Mouse (Mus musculus): ENCODE measurements around the gene Clptm1.
"Not testable (repeated sequence)": the region's sequence is repeated elsewhere in the genome, so short reads cannot be mapped to it uniquely, and the experiment has no call there.

Clptm1 gene

DNA sequence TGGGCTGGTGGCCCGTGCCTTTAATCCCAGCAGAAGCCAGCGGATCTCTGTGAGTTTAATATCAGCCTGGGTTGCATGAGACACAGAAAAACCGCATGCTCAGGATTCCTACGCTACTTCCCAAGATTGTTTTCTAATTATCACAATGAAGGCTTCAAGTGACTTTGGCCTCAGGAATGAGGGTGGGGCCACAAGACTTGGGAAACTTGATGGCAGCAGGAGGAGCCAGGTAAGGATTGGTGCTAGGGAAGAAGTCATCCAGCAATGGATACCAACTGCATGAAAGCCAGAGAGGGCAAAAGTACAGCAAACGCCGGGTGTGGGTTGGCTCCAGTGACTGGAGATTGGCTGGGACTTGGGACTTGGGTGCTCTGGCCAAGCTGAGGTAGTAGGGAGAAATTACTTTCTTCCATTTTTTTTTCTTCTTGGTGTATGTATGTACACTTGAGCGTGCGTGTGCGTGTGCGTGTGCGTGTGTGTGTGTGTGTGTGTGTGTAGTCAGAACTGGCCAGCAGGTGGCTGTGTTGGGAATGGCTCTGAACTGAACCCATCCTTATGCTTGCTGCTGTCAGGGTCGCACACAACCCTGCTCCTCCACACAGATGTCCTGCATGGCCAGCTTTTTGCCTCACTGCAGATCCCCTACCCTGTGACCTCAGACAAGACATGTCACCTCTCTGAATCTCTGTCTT, 55.0 kb downstream of the Clptm1 start:
- in situ Hi-C loops (cut with MboI, MseI), result no loop called here

DNA sequence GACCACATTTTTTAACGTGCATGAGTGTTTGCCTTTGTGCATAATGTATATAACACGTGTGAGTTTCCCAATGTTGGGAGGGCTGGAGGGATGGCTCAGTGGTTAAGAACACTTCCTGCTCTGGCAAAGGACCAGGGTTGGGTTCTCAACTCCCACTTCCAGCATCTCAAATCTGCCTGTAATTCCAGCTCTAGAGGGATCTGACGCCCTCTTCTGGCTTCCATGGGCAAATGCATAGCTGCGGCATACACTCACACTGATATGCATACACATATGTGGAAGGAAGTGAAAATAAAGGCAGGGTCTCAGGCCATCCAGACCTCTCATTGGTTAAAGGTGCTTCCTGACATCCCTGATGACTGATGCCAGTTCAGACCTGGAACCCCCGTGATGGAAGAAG, 57.5 kb downstream of the Clptm1 start:
- in situ Hi-C loops (cut with MboI, MseI), result no loop called here

DNA sequence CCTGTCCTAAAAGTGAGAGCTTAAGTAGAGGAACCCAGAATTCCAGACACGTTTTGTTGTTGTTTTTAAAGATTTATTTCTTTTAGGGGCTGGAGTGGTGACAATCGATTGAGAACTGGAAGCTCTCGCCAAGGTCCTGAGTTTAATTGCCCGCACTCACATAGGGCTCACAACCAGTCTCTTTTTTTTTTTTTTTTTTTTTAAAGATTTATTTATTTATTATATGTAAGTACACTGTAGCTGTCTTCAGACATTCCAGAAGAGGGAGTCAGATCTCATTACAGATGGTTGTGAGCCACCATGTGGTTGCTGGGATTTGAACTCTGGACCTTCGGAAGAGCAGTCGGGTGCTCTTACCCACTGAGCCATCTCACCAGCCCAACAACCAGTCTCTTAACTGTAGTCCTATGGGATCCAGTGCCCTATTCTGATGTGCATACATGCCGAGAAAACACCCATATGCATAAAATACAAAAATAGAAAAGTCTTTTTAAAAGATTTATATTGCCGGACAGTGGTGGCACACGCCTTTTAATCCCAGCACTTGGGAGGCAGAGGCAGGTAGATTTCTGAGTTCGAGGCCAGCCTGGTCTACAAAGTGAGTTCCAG, 60.1 kb downstream of the Clptm1 start:
- in situ Hi-C loops (cut with MboI, MseI), result not testable (repeated sequence)

DNA sequence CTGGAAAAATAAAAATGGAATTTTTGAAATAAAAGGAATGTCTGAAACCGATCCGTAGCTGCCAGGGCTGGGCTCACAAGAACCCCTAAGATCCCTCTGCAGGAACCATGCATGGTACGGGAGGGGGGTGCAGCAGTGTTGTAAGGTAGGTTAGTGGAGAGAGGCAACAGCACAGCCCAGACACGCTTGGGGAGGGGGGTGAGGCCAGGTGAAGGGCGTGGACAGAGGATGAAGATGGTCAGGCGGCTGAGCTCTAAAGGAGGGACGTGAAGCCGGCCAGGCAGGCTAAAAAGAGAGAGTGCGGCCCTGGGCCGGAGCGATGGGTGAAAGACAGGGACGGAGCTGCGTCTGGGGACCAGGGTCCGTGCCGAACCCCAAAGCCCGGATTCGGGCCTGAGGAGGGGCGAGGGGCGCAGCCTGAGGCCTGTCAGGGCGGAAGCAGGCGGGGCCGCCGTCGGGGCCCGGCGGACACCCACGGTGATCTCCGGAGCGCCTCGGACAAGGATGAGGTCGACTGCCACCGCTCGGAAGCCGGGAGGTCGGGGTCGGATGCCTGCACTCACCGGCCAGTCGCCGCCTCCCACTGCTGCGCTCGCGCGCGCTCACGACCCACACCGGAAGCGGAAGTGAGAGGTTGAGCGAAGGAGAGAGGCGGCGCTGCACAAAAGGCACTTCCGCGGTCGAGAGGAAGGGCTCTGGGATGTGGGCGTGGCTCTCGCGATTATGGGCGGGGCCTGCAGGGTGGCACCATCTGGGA, 60.8 kb downstream of the Clptm1 start, which contains the start of gene Clasrp:
Gene Clasrp, minus strand, starts transcription at position 638 of the 757 bp plus-strand sequence.
- in situ Hi-C loops (cut with MboI, MseI), result no loop called here

DNA sequence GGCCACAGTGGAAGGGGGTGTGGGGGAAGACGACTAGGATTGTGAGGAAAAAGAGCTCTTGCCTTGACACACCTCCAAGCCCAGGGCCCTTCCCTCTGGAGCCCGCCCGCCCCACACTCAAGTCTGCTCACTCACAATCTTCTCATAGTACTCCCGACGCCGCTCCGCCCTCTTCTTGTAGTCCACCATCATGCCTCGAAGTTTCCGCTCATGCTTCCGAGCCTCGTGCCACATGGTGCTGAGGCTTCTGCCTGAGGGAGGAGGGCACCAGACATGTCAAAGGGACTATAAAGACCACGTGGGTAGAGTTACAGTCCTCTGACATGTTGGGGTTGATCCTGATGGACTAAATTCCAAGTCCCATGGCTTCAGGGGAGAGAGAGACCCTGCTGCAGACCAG, 61.8 kb downstream of the Clptm1 start:
- in situ Hi-C loops (cut with MboI, MseI), result no loop called here

DNA sequence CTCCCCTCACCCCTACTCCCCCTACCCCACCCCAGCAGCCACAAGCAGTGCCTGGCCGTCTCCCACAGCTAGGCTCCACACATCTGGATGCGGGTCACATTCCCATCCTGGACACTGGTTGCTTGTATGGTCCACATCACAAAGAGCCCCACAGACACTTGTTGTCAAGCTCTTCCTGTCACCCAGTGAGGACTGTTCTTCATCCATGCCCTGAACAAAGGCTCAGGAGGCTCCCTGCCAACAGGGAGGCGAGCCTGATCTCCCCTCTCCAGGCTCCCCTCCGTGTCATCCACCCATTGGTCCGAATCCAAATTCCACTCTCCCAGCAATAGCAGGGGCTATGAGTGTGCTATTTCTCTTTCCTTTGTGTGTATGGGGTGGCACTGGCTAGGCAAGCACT, 64.3 kb downstream of the Clptm1 start:
- in situ Hi-C loops (cut with MboI, MseI), result no loop called here

DNA sequence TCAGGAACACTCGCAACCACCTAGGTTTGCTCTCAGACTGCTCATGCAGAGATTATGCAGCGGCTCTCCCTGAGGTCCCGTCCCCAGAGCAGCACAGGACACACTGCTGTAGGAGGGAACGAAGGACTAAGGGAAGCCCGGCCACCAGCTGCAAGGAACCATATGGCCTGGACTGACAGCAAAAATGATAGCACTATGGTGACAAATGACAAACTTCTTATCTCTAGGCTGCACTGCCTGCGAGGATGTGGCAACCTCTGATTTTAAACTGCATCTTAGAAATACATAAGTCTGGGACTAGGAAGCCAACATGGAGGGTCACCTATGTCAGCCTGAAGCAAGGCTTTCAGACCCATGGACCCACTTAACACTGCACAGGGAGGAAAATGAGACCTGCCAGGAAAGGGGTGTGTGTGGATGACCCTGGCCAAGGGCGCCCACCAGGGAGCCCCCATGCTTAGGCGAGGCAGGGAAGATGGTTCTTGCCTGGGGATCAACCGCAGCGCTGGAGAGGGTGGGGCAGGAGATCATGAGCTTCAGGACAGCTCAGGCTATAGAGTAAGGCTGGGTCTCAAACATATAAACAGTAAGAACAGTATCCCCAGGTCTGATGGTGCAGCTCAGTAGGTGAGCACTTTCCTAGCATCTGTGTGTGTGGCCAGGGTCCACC, 71.6 kb downstream of the Clptm1 start:
- in situ Hi-C loops (cut with MboI, MseI), result no loop called here

DNA sequence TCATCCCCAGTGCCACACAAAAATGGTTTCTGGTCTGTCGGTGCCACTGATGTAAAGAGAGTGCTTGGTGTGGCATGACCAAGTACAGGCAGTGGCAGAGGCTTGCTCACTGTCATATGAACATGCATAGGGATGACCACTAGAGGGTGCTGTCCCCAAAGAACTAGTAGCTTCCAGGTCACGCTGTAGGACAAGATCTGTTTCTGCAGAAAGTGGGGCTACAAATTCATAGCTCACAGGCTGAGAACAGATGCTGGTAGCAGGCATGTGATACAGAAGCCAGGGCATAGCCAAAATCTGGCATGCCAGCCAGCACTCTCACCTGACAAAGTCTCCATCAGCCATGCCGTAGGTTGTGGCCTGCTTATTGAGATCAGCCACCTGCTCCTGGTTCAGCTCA, 74.9 kb downstream of the Clptm1 start:
- in situ Hi-C loops (cut with MboI, MseI), result no loop called here

DNA sequence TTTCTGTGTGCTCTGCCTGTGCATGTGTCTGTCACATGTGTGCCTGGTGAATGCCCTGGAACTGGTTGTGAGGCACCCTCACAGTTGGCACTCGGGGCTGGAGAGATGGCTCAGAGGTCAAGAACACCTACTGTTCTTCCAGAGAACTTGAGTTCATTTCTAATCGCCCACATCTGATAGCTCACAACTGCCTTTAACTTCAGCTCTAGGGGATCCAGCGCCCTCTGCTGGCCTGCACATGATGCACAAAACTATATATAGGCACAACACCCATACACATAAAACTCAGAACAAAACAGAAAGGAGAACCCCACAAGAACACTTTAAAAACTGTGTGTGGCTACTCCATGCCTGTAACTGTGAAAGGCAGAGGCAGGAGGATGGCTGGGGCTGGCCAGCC, 75.6 kb downstream of the Clptm1 start:
- in situ Hi-C loops (cut with MboI, MseI), result no loop called here

DNA sequence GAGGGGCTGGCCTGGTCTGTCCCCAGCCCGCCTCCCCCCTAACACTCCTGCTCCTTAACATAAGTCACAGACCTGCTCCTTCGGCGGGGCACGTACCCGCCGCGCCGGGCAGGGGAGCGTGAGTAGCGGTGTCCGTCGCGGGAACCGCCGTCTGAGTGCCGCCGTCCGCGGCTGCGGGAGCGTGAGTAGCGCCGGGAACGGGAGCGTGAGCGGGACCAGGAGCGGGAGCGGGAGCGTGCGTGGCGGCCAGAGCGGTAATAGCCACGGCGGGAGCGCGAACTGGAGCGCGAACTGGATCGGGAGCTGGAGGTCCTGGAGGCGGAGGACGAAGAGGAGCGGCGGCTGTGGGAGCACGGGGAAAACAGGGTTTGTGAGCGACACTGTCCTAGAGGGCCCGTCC, 78.6 kb downstream of the Clptm1 start:
- in situ Hi-C loops (cut with MboI, MseI), result no loop called here

Measured in regulatory T cell (primary cell).